Mouse (Mus musculus) testis, adult 2 months (tissue): ENCODE results near the gene Cyp2a22.
"Not testable (repeated sequence)": the region's sequence is repeated elsewhere in the genome, so short reads cannot be mapped to it uniquely, and the experiment has no call there.

Experiments
- CTCF ChIP-seq: fragments of 200-500 bp; IDR thresholded peaks from 2 replicates; pipeline ENCODE4 v1.5.1; 2012; ENCODE audit warnings: low read depth, mild to moderate bottlenecking, inconsistent platforms, low read length, moderate library complexity; ENCODE audit not compliant: control insufficient read depth, insufficient read depth, insufficient replicate concordance
- POLR2A ChIP-seq: fragments of 200-500 bp; IDR thresholded peaks from 2 replicates; pipeline ENCODE4 v1.6.1; 2012; ENCODE audit warnings: low read depth, mild to moderate bottlenecking, inconsistent platforms, low read length, moderate library complexity; ENCODE audit not compliant: control insufficient read depth

- TF ChIP-seq POLR2A, CTCF: not testable (repeated sequence)
These were observed 42.8 kb upstream of the Cyp2a22 start for GRCm38 (mm10) chr7:26981937-26982336.
